Mouse (Mus musculus): ENCODE measurements around the gene Gm49322. TPM values are rescaled to one million over a fixed set of nuclear protein-coding genes. Genes with fewer than 3 reads are reported as not detected.

Gene Gm49322
- polyA plus RNA-seq (2015; fragmentation: Nextera tagmentation; extraction: Ambion mirVana) = 0.87 and 1.2 TPM in 2 replicates

DNA sequence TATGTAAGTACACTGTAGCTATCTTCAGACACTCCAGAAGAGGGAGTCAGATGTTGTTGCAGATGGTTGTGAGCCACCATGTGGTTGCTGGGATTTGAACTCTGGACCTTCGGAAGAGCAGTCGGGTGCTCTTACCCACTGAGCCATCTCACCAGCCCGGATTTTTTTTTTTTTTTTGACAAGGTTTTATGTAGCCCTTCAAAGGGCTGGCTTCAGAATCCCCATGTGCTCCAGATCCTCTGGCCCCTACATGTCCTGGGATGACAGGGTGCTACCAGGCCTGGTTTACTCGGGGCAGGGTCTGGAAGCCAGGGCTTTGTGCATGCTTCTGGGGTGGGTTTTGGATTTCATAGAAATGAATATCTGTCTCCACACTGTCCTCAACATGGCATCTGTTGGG lies at the start of gene Gm49322:
Gene Gm49322 (plus strand): TSS at position 301 of the 400 bp plus-strand sequence.

DNA sequence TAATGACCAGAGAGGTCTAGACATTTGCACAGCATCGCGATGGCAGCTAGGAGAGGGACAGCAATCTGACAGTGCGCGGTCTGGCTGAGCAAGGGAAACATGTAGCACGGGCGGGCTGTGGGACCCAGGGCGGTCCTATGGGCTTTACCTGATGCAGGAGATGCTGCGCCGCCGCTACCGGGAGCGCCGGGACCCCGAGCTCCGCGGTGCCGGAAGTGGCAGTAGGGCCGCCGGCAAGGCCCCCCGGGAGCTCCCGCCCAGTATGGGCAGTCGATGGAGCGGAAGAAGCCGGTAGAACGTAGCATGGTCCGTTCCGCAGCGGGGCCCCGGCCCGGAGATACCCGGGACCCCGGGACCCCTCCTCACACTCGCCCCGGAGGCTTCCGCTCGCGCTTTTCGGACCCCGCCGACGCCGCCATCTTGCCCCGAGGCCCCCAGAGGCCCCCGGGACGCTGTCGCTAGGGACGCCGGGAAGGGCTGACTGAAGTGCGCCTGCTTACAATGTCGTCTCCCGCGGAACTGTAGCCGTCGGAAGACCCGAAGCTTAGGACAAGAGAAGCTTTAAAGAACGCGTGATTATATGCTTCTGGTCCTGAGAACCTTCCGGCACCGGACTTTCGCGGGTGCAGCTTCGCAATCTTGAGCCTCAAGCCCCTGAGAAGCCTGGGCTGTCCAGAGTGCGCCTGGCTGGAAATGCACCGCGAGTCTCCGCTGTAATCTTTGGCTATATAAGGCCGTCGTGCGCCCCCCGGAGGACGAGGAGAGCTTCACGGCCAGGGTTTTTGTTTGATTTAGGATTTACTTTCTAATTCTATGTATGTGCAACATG lies 44.5 kb upstream of the Gm49322 start, which contains the start of gene Rexo1:
Gene Rexo1 (minus strand): TSS at position 445 of the 829 bp plus-strand sequence.

DNA sequence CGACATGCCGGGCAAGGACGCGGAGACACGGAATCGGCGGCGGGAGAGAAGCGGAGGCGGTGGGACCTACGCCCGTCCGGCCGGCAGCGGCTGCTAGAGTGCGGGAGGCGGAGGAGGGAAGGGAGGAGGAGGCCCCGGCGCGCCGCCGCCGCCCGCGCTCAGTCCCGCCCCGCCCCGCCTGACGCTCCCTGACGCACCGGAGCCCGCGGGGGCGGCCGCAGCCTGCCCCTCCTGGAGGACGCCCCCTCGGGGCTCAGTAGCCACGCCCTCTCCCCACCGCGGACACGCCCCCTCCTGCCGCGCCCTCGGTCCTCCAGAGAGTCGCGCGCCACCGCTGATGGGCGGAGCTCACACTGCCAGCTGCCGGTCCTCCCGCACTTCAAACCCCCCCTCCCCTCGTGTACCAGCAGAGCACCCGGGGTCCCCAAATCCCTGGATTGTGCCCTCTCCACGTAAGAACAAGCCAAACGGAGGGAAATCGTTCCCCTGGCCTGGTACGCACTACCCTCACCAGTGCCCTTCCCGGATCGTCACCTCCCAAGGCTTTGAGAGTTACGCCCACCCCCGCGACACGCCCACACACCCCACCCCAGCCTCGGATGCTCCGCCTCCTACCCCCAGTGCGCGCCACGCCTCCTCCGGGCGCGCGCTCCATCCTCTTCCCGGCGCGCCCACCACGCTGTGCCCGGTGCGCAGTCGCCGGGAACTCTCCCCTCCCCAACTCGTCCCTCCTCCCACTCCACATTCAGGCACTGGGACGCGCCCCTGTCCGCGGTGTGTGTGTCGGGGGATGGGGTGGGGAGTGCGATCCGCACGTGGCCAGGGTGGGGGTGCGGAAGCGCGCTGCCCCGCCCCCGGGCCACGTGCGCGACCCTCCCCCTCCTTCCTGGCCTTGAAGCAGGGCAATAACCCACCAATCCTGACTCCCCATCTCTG lies 28.4 kb upstream of the Gm49322 start, which contains the start of gene Klf16:
Gene Klf16 (minus strand): TSS at position 127 of the 936 bp plus-strand sequence.

DNA sequence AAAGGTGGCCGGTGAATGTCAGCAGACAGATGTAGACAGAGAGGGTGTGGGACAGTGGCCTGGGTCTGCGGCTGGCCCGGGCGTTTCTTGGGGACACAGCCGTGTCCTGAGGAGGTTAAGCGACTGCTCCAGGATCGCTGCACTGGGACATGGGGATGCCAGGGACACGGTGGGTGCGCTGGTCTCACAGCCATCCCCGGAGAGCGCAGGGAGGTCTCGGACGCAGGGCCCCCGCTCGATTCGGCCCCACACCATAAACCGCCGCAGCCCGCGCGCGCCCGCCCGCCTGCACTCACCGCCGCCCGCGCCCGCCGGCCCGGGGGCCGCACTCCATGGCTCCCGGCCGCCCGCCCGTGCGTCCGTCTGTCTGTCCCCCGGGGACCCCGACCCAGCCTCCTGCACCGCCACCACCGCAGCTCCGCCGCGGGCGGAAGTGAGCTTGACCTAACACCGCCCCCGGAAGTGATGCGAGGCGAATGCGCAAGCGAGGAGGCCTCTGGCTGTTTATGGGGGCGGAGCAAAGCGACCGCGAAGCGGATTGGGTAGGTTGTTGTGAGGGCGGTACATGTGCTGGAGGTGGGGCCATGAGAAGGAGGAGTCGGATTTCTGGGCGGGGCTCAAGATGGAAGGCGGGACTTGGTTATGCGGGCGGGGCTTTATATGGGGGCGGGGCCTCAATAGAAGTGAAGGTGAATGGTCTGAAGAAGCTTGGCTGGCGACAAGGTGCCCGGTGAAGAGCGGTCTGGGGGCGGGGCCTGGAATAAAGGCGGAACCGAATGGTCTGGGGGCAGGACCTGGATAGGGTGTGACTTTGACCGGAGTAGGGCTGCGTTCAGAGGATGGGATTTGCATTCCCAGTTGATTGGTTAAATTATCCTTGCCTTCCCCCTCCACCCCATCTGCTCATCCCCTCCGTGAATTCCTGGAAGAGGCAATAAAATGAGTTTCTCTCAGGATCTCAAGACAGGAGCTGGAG lies 15.7 kb upstream of the Gm49322 start, which contains the start of gene Abhd17a:
Gene Abhd17a (minus strand): TSS at position 463 of the 976 bp plus-strand sequence.

DNA sequence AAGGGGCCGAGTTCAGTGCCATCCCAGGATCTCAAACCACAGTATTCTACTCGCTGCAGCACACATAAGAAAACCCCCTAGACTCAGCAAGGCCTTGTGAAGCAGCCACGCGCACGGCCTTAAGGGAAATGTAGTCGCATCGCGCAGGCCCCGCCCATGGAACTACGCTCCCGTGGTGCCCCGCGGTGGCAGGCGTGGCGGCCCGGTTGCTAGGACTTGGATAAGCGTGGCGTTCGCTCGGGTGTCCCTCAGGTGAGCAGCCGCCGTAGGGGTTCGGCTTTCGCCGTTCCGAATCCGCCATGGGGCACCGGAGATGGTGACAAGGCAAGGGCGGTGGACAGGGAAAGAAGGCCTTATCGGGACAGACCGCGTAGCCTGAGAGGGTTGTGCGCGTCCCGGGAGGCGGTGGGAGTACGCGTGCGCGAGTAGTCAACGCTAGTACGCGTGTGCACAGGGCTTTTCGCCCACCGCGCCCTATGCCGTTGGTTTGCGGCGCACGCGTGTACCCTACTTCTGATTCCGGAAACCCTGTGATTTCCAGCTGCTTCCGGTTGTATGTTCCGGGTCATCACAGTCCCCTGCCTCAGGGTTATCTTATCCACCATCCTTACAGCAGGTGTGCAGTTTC lies 3.0 kb upstream of the Gm49322 start, which contains the start of the genes Scamp4 and Adat3:
Gene Scamp4 (plus strand): TSS at position 175 of the 628 bp plus-strand sequence.
Gene Adat3 (plus strand): TSS at position 183 of the 628 bp plus-strand sequence.

DNA sequence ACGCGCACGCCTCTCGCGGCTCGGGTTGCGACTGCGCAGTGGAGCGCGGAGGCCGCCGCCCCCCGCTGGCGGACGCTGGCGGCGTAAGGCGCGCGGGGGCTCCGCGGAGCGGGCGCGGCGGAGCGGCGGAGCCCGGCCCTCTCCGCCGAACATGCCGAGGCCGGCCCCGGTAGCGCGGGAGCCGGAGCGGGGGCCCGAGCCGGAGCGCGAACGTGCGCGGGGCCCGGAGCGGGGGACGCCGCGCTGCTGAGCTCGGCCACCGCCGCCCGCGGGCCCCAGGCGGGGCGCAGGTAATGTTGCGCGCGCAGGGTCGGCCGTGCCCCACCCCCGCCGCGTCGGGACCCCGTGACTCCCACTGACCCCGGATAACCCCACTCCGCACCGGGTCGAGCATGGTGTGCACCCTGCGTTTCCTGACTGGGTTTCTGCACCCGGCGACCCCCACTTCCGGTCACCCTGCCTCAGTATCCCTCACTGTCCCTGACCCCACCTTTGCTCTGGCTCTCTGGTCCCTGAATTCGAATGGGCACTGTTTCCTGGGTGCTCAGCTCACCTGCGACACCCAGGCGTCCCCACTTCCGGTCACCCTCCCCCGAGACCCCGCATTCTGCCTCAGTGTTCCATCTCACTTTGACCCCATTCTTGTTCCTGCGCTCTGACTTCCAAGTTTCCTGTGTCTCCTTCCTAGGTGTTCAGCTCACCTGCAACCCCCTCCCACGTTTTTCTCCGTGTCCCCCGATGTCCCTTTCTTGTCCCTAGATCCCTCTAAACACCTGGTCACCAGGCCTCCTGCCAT lies 17.0 kb downstream of the Gm49322 start, which contains the start of gene Csnk1g2:
Gene Csnk1g2 (plus strand): TSS at position 178 of the 796 bp plus-strand sequence.

DNA sequence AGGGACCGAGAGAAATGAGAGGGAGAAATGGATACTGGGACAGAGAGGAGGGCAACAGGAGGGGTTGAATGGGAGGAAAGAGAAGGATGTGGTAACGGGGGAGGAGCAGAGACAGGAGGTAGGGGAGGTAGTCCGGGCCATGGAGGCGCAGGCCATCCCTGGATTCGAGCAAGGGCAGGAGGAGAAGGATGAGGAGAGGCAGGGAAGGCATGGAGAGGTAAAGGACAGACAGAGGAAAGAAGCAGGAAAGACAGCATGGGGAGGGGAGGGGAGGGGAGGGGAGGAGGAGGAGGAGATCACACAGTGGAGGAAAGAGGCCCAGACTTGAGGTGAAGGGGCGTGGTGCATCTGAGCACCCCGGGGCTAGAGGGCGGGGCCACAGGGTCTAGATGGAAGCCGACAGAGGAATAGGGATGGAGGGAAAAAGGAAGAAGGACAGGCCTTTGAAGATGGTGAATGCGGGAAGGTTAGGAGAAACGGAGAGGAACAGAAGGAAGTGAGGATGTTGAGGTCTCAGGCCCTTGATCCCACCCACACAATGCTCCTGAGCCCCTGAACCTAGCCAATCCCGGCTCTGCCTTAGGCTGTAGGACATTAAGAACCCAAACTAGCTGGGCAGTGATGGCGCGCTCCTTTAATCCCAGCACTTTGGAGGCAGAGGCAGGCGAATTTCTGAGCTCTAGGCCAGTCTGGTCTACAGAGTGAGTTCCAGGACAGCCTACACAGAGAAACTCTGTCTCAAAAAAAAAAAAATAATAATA lies 51.2 kb downstream of the Gm49322 start, which contains the start of gene Btbd2:
Gene Btbd2 (minus strand): TSS at position 209 of the 761 bp plus-strand sequence.

Small RNA genes lying within 50 kb of the gene (microRNA-seq; reads per million reads assigned to microRNA genes)
- 0.10 to 0.42 reads per million in 2 experiments for gene Mir6912

Other genes starting within 250 kb of the Gm49322 start
- 0.14 and 0.23 TPM in 2 replicates for gene Plk5, start 249.6 kb upstream of the Gm49322 start, polyA plus RNA-seq (2015; fragmentation: Nextera tagmentation; extraction: Ambion mirVana)
- gene Mex3d, start 218.4 kb upstream of the Gm49322 start, polyA plus RNA-seq (2015; fragmentation: Nextera tagmentation; extraction: Ambion mirVana) = 2.8 and 3.6 TPM in 2 replicates
- gene Mbd3, start 206.5 kb upstream of the Gm49322 start, polyA plus RNA-seq (2015; fragmentation: Nextera tagmentation; extraction: Ambion mirVana) = 82.3 and 101 TPM in 2 replicates
- 1,315 and 1,562 TPM in 2 replicates for gene Uqcr11, start 199.2 kb upstream of the Gm49322 start, polyA plus RNA-seq (2015; fragmentation: Nextera tagmentation; extraction: Ambion mirVana)
- gene Tcf3, start 172.4 kb upstream of the Gm49322 start, polyA plus RNA-seq (2015; fragmentation: Nextera tagmentation; extraction: Ambion mirVana) = 28.8 and 33.8 TPM in 2 replicates
- not detected in 2 replicates for gene Onecut3, start 111.2 kb upstream of the Gm49322 start, polyA plus RNA-seq (2015; fragmentation: Nextera tagmentation; extraction: Ambion mirVana)
- gene Atp8b3, start 66.9 kb upstream of the Gm49322 start, polyA plus RNA-seq (2015; fragmentation: Nextera tagmentation; extraction: Ambion mirVana) = 0.05 TPM in 1 of 2 replicates, not detected in the other
- gene Rexo1, start 44.5 kb upstream of the Gm49322 start, polyA plus RNA-seq (2015; fragmentation: Nextera tagmentation; extraction: Ambion mirVana) = 7.3 TPM in 2 replicates
- 2.6 and 3.2 TPM in 2 replicates for gene Klf16, start 28.7 kb upstream of the Gm49322 start, polyA plus RNA-seq (2015; fragmentation: Nextera tagmentation; extraction: Ambion mirVana)
- 76.8 and 93.8 TPM in 2 replicates for gene Abhd17a, start 15.7 kb upstream of the Gm49322 start, polyA plus RNA-seq (2015; fragmentation: Nextera tagmentation; extraction: Ambion mirVana)
- 30.5 and 36.5 TPM in 2 replicates for gene Scamp4, start 3.1 kb upstream of the Gm49322 start, polyA plus RNA-seq (2015; fragmentation: Nextera tagmentation; extraction: Ambion mirVana)
- gene Adat3, start 3.1 kb upstream of the Gm49322 start, polyA plus RNA-seq (2015; fragmentation: Nextera tagmentation; extraction: Ambion mirVana) = 2.5 and 3.5 TPM in 2 replicates
- 93.0 and 102 TPM in 2 replicates for gene Csnk1g2, start 16.8 kb downstream of the Gm49322 start, polyA plus RNA-seq (2015; fragmentation: Nextera tagmentation; extraction: Ambion mirVana)
- 31.9 and 36.3 TPM in 2 replicates for gene Btbd2, start 51.0 kb downstream of the Gm49322 start, polyA plus RNA-seq (2015; fragmentation: Nextera tagmentation; extraction: Ambion mirVana)
- 132 and 139 TPM in 2 replicates for gene Mknk2, start 72.1 kb downstream of the Gm49322 start, polyA plus RNA-seq (2015; fragmentation: Nextera tagmentation; extraction: Ambion mirVana)
- gene Mob3a, start 96.0 kb downstream of the Gm49322 start, polyA plus RNA-seq (2015; fragmentation: Nextera tagmentation; extraction: Ambion mirVana) = 19.4 and 20.4 TPM in 2 replicates
- gene Izumo4, start 96.2 kb downstream of the Gm49322 start, polyA plus RNA-seq (2015; fragmentation: Nextera tagmentation; extraction: Ambion mirVana) = 7.5 and 10.2 TPM in 2 replicates
- gene Ap3d1, start 136.2 kb downstream of the Gm49322 start, polyA plus RNA-seq (2015; fragmentation: Nextera tagmentation; extraction: Ambion mirVana) = 31.6 and 35.9 TPM in 2 replicates
- gene Dot1l, start 149.2 kb downstream of the Gm49322 start, polyA plus RNA-seq (2015; fragmentation: Nextera tagmentation; extraction: Ambion mirVana) = 8.6 and 10.6 TPM in 2 replicates
- 28.5 and 34.2 TPM in 2 replicates for gene Sf3a2, start 192.2 kb downstream of the Gm49322 start, polyA plus RNA-seq (2015; fragmentation: Nextera tagmentation; extraction: Ambion mirVana)
- gene Plekhj1, start 192.6 kb downstream of the Gm49322 start, polyA plus RNA-seq (2015; fragmentation: Nextera tagmentation; extraction: Ambion mirVana) = 44.2 and 55.6 TPM in 2 replicates
- gene Amh, start 199.2 kb downstream of the Gm49322 start, polyA plus RNA-seq (2015; fragmentation: Nextera tagmentation; extraction: Ambion mirVana) = not detected in 2 replicates
- 278 and 284 TPM in 2 replicates for gene Jsrp1, start 207.5 kb downstream of the Gm49322 start, polyA plus RNA-seq (2015; fragmentation: Nextera tagmentation; extraction: Ambion mirVana)
- 1,304 and 1,343 TPM in 2 replicates for gene Oaz1, start 220.6 kb downstream of the Gm49322 start, polyA plus RNA-seq (2015; fragmentation: Nextera tagmentation; extraction: Ambion mirVana)
- gene Lingo3, start 238.0 kb downstream of the Gm49322 start, polyA plus RNA-seq (2015; fragmentation: Nextera tagmentation; extraction: Ambion mirVana) = 8.9 and 10.0 TPM in 2 replicates
- gene Lsm7, start 249.2 kb downstream of the Gm49322 start, polyA plus RNA-seq (2015; fragmentation: Nextera tagmentation; extraction: Ambion mirVana) = 171 and 175 TPM in 2 replicates
- gene Sppl2b, start 249.3 kb downstream of the Gm49322 start, polyA plus RNA-seq (2015; fragmentation: Nextera tagmentation; extraction: Ambion mirVana) = 20.0 and 20.7 TPM in 2 replicates